Mouse (Mus musculus) midbrain, embryonic 10.5 days (tissue): ENCODE measurements around the gene Rnf151. TPM values are rescaled to one million over a fixed set of nuclear protein-coding genes. Genes with fewer than 3 reads are reported as not detected.
"Not testable (repeated sequence)": the region's sequence is repeated elsewhere in the genome, so short reads cannot be mapped to it uniquely, and the experiment has no call there.

Experiments
- DNase-seq: peaks from one replicate; pipeline ENCODE4 v3.0.0-alpha.2; 2017; ENCODE audit warnings: low spot score
- H3K27ac ChIP-seq: fragments of 300-500 bp; sonication (generic); replicated peaks from 2 replicates; pipeline ENCODE4 v1.5.1; 2016; ENCODE audit warnings: mild to moderate bottlenecking
- H3K27me3 ChIP-seq: fragments of 300-500 bp; sonication (generic); 2 replicates; pipeline ENCODE4 v1.6.1; 2016; ENCODE audit warnings: low read depth, mild to moderate bottlenecking; ENCODE audit not compliant: poor library complexity, severe bottlenecking
- H3K36me3 ChIP-seq: fragments of 300-500 bp; sonication (generic); 2 replicates; pipeline ENCODE4 v1.6.1; 2016; ENCODE audit warnings: mild to moderate bottlenecking, moderate library complexity
- H3K4me1 ChIP-seq: fragments of 300-500 bp; sonication (generic); 2 replicates; pipeline ENCODE4 v1.6.1; 2016
- H3K4me3 ChIP-seq: fragments of 300-500 bp; sonication (generic); 2 replicates; pipeline ENCODE4 v1.5.1; 2016; ENCODE audit warnings: mild to moderate bottlenecking, moderate library complexity
- H3K9me3 ChIP-seq: fragments of 300-500 bp; sonication (generic); replicated peaks from 2 replicates; pipeline ENCODE4 v1.6.1; 2016; ENCODE audit warnings: mild to moderate bottlenecking
- WGBS: fragments of 180-500 bp; shearing (Covaris S2); methylation state at CpG from one replicate; pipeline ENCODE4 v1.1.7; 2016; 5-methylcytosine and 5-hydroxymethylcytosine counted together
- polyA plus RNA-seq: library from polyadenylated mRNA; unstranded; fragments of >200 nt; fragmentation: Nextera tagmentation; extraction: Ambion mirVana; gene quantifications from 2 replicates; pipeline ENCODE4 v1.2.1, GENCODE M21; 2016

Rnf151 gene
- polyA plus RNA-seq, 1 experiment from 2014 or later, result 0.51 TPM

DNA sequence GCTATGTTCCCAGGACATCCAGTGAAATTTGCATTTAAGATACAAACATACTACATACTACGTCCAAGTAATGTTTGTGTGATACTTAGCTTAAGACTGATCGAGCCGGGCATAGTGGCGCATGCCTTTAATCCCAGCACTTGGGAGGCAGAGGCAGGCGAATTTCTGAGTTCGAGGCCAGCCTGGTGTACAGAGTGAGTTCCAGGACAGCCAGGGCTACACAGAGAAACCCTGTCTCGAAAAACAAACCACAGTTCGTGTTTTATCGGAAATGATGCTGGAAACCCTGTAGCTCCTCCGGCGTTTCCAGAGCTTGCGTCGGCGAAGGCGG is 48.7 kb downstream of the Rnf151 start:
- not testable (repeated sequence) for H3K36me3 ChIP-seq, DNase-seq, H3K27me3 ChIP-seq, H3K9me3 ChIP-seq
- WGBS, result 12% methylated on average over 15 of the region's 15 CpGs
- Histone ChIP-seq H3K4me1 (peaks cover 34% of the 10 kb centered on the region), H3K27ac (peak overlapping the region; percentile 96), H3K4me3 (peak overlapping the region; percentile 95)

DNA sequence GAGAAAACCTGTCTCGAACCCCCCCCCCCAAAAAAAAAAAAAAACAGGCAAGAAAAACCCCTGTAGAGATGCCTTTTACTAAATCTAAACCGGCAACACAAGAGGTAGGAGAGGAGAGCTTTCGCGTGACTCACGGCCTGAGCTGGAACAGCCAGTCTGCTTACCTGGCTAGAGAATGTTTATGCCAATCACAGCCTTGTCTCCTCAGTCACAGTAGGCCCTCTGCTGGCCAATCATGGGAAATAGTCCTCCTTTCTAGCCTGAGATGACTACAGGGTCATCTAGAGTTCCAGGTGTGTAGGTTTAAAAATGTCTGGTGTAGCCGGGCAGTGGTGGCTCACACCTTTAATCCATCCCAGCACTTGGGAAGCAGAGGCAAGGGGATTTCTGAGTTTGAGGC is 50.4 kb downstream of the Rnf151 start:
- no peak overlapping the region for H3K27ac ChIP-seq
- no peaks in the 10 kb centered on the region for H3K36me3 ChIP-seq
- H3K9me3 ChIP-seq, result no peaks in the 10 kb centered on the region
- H3K4me3 ChIP-seq, result no peak overlapping the region
- peaks cover 34% of the 10 kb centered on the region for H3K4me1 ChIP-seq
- WGBS, result 33% methylated on average over 6 of the region's 6 CpGs
- DNase-seq, result no peak
- no peaks in the 10 kb centered on the region for H3K27me3 ChIP-seq

DNA sequence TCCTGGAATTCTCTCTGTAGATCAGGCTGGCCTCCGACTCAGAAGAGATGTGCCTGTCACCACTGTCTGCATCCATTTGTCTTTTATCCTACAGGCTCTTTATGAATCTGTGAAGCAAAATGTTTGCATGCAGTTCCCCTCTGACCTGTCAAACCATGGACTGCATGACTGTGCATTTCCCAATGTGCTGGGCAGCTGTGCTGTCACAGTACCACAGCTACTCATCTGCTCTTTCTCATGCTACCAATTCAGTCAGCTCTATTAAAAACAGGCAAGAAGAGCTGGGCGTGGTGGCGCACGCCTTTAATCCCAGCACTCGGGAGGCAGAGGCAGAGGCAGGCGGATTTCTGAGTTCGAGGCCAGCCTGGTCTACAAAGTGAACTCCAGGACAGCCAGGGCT is 50.9 kb downstream of the Rnf151 start:
- DNase-seq, H3K27ac ChIP-seq: not testable (repeated sequence)
- 77% methylated on average over 7 of the region's 7 CpGs for WGBS

More for the DNA sequence above, 50.9 kb downstream of the Rnf151 start:
- H3K9me3 ChIP-seq, H3K4me3 ChIP-seq, H3K27me3 ChIP-seq, H3K36me3 ChIP-seq: not testable (repeated sequence)
- peaks cover 30% of the 10 kb centered on the region for H3K4me1 ChIP-seq

Other genes starting within 250 kb of the Rnf151 start
- gene E4f1, start 247.8 kb downstream of the Rnf151 start, polyA plus RNA-seq, result 36.2 and 42.9 TPM in 2 replicates
- 76.4 and 83.5 TPM in 2 replicates for gene Pgp, start 247.7 kb downstream of the Rnf151 start, polyA plus RNA-seq
- gene Bricd5, start 244.2 kb downstream of the Rnf151 start, polyA plus RNA-seq, result 0.21 and 0.22 TPM in 2 replicates
- 40.2 and 40.9 TPM in 2 replicates for gene Mlst8, start 239.0 kb downstream of the Rnf151 start, polyA plus RNA-seq
- 6.7 and 8.5 TPM in 2 replicates for gene Caskin1, start 229.5 kb downstream of the Rnf151 start, polyA plus RNA-seq
- gene Traf7, start 190.1 kb downstream of the Rnf151 start, polyA plus RNA-seq, result 106 and 110 TPM in 2 replicates
- gene Rab26, start 183.9 kb downstream of the Rnf151 start, polyA plus RNA-seq, result 2.1 and 2.9 TPM in 2 replicates
- gene Pkd1, start 168.2 kb downstream of the Rnf151 start, polyA plus RNA-seq, result 14.7 and 18.5 TPM in 2 replicates
- 62.7 and 79.2 TPM in 2 replicates for gene Tsc2, start 85.4 kb downstream of the Rnf151 start, polyA plus RNA-seq
- 25.2 and 25.3 TPM in 2 replicates for gene Nthl1, start 85.4 kb downstream of the Rnf151 start, polyA plus RNA-seq
- gene Slc9a3r2, start 67.7 kb downstream of the Rnf151 start, polyA plus RNA-seq, result 30.2 and 33.2 TPM in 2 replicates
- not detected in 2 replicates for gene Npw, start 59.6 kb downstream of the Rnf151 start, polyA plus RNA-seq
- 21.7 and 24.3 TPM in 2 replicates for gene Zfp598, start 48.4 kb downstream of the Rnf151 start, polyA plus RNA-seq
- gene Syngr3, start 28.1 kb downstream of the Rnf151 start, polyA plus RNA-seq, result 10.3 and 16.1 TPM in 2 replicates
- 52.3 and 58.5 TPM in 2 replicates for gene Gfer, start 21.9 kb downstream of the Rnf151 start, polyA plus RNA-seq
- 1.0 and 1.5 TPM in 2 replicates for gene Noxo1, start 21.8 kb downstream of the Rnf151 start, polyA plus RNA-seq
- 141 and 144 TPM in 2 replicates for gene Tbl3, start 10.4 kb downstream of the Rnf151 start, polyA plus RNA-seq
- gene Rps2, start 53 bp upstream of the Rnf151 start, polyA plus RNA-seq, result 1,457 and 1,841 TPM in 2 replicates
- 206 and 214 TPM in 2 replicates for gene Ndufb10, start 6.4 kb upstream of the Rnf151 start, polyA plus RNA-seq
- gene Rpl3l, start 9.8 kb upstream of the Rnf151 start, polyA plus RNA-seq, result not detected in 2 replicates
- 19.2 and 20.5 TPM in 2 replicates for gene Msrb1, start 18.6 kb upstream of the Rnf151 start, polyA plus RNA-seq
- 0.43 and 0.51 TPM in 2 replicates for gene Hs3st6, start 34.9 kb upstream of the Rnf151 start, polyA plus RNA-seq
- 0.06 TPM in 1 of 2 replicates, not detected in the other for gene Meiob, start 86.2 kb upstream of the Rnf151 start, polyA plus RNA-seq
- 28.5 and 29.3 TPM in 2 replicates for gene Hagh, start 122.1 kb upstream of the Rnf151 start, polyA plus RNA-seq
- gene Fahd1, start 132.3 kb upstream of the Rnf151 start, polyA plus RNA-seq, result 18.4 and 19.6 TPM in 2 replicates
- 0.31 TPM in 1 of 2 replicates, not detected in the other for gene Igfals, start 147.9 kb upstream of the Rnf151 start, polyA plus RNA-seq
- gene Nubp2, start 168.3 kb upstream of the Rnf151 start, polyA plus RNA-seq, result 85.5 and 87.0 TPM in 2 replicates
- gene Spsb3, start 168.6 kb upstream of the Rnf151 start, polyA plus RNA-seq, result 46.6 and 50.4 TPM in 2 replicates
- 28.9 and 33.9 TPM in 2 replicates for gene Eme2, start 177.0 kb upstream of the Rnf151 start, polyA plus RNA-seq
- gene Mrps34, start 177.1 kb upstream of the Rnf151 start, polyA plus RNA-seq, result 94.7 and 98.1 TPM in 2 replicates
- 46.2 and 47.0 TPM in 2 replicates for gene Nme3, start 178.4 kb upstream of the Rnf151 start, polyA plus RNA-seq
- gene Mapk8ip3, start 218.9 kb upstream of the Rnf151 start, polyA plus RNA-seq, result 40.1 and 53.9 TPM in 2 replicates
- gene Jpt2, start 242.6 kb upstream of the Rnf151 start, polyA plus RNA-seq, result 442 and 466 TPM in 2 replicates